Mouse (Mus musculus): ENCODE results near the gene Tgfbr3. TPM values are rescaled to one million over a fixed set of nuclear protein-coding genes. Genes with fewer than 3 reads are reported as not detected.

Gene Tgfbr3
- polyA plus RNA-seq, 1 experiment from 2014 or later: 1.3 TPM

GRCm38 (mm10) chr5:107217139-107217538, 72.3 kb downstream of the Tgfbr3 start:
- Histone ChIP-seq H3K4me3 (no peak overlapping the region), H3K27ac (no peak overlapping the region), H3K4me1 (peaks cover 7% of the 10 kb centered on the region), H3K36me3 (ENCODE audit: poor library complexity, severe bottlenecking) (no peaks in the 10 kb centered on the region), H3K9me3 (replicated peaks) (no peaks in the 10 kb centered on the region), H3K9ac (no peak overlapping the region), H3K27me3 (peaks cover 11% of the 10 kb centered on the region; the same call in 1 of the 2 replicates), H3K4me2 (no peak overlapping the region)
- WGBS: 43% methylated on average over 2 of the region's 2 CpGs
- no peak for ATAC-seq

GRCm38 (mm10) chr5:107213373-107214132, 75.9 kb downstream of the Tgfbr3 start:
- Histone ChIP-seq H3K4me2 (no peak overlapping the region), H3K4me1 (no peaks in the 10 kb centered on the region), H3K36me3 (ENCODE audit: poor library complexity, severe bottlenecking) (no peaks in the 10 kb centered on the region), H3K9ac (no peak overlapping the region), H3K27ac (no peak overlapping the region), H3K4me3 (no peak overlapping the region), H3K27me3 (peaks cover 3% of the 10 kb centered on the region; the same call in 1 of the 2 replicates), H3K9me3 (replicated peaks) (no peaks in the 10 kb centered on the region)
- no peak for ATAC-seq
- WGBS: 83% methylated on average over 9 of the region's 9 CpGs

GRCm38 (mm10) chr5:107211830-107212370, 77.5 kb downstream of the Tgfbr3 start:
- Histone ChIP-seq H3K4me1 (no peaks in the 10 kb centered on the region), H3K27ac (no peak overlapping the region), H3K36me3 (ENCODE audit: poor library complexity, severe bottlenecking) (no peaks in the 10 kb centered on the region), H3K9ac (no peak overlapping the region), H3K4me3 (no peak overlapping the region), H3K27me3 (no peaks in the 10 kb centered on the region), H3K4me2 (no peak overlapping the region), H3K9me3 (replicated peaks) (no peaks in the 10 kb centered on the region)
- 93% methylated on average over 10 of the region's 10 CpGs for WGBS
- no peak for ATAC-seq

- no peaks in the 10 kb centered on the region for H3K9me3 ChIP-seq (replicated peaks)
- ATAC-seq: no peak
- H3K4me1 ChIP-seq: no peaks in the 10 kb centered on the region
- WGBS: 51% methylated on average over 2 of the region's 2 CpGs
- H3K27me3 ChIP-seq: no peaks in the 10 kb centered on the region
- no peak overlapping the region for H3K4me3 ChIP-seq
- H3K27ac ChIP-seq: no peak overlapping the region
- no peak overlapping the region for H3K9ac ChIP-seq
- no peak overlapping the region for H3K4me2 ChIP-seq
- H3K36me3 ChIP-seq (ENCODE audit: poor library complexity, severe bottlenecking): no peaks in the 10 kb centered on the region
These were observed 79.4 kb downstream of the Tgfbr3 start for GRCm38 (mm10) chr5:107210040-107210439.

GRCm38 (mm10) chr5:107207911-107208310, 81.5 kb downstream of the Tgfbr3 start:
- no peaks in the 10 kb centered on the region for H3K27me3 ChIP-seq
- ATAC-seq: no peak

GRCm38 (mm10) chr5:107204306-107204705, 85.1 kb downstream of the Tgfbr3 start:
- no peak overlapping the region for H3K4me3 ChIP-seq
- no peak for ATAC-seq
- H3K27ac ChIP-seq: no peak overlapping the region
- H3K36me3 ChIP-seq (ENCODE audit: poor library complexity, severe bottlenecking): no peaks in the 10 kb centered on the region
- H3K4me2 ChIP-seq: no peak overlapping the region
- no peak overlapping the region for H3K9ac ChIP-seq
- H3K27me3 ChIP-seq: no peaks in the 10 kb centered on the region; the same call in 1 of the 2 replicates
- H3K9me3 ChIP-seq (replicated peaks): no peaks in the 10 kb centered on the region
- H3K4me1 ChIP-seq: no peaks in the 10 kb centered on the region

More at GRCm38 (mm10) chr5:107207911-107208310, 81.5 kb downstream of the Tgfbr3 start:
- no peak overlapping the region for H3K4me2 ChIP-seq
- H3K36me3 ChIP-seq (ENCODE audit: poor library complexity, severe bottlenecking): no peaks in the 10 kb centered on the region
- no peak overlapping the region for H3K9ac ChIP-seq
- no peak overlapping the region for H3K4me3 ChIP-seq
- H3K9me3 ChIP-seq (replicated peaks): no peaks in the 10 kb centered on the region
- H3K27ac ChIP-seq: no peak overlapping the region
- WGBS: 89% methylated on average over 5 of the region's 5 CpGs
- no peaks in the 10 kb centered on the region for H3K4me1 ChIP-seq

- Histone ChIP-seq H3K4me1 (no peaks in the 10 kb centered on the region), H3K9me3 (replicated peaks) (no peaks in the 10 kb centered on the region), H3K4me3 (no peak overlapping the region), H3K36me3 (ENCODE audit: poor library complexity, severe bottlenecking) (no peaks in the 10 kb centered on the region), H3K27me3 (no peaks in the 10 kb centered on the region; the same call in 1 of the 2 replicates), H3K4me2 (no peak overlapping the region), H3K9ac (no peak overlapping the region), H3K27ac (no peak overlapping the region)
- ATAC-seq: no peak
- WGBS: 39% methylated on average over 8 of the region's 8 CpGs
These were observed 86.4 kb downstream of the Tgfbr3 start for GRCm38 (mm10) chr5:107202801-107203559.

- Histone ChIP-seq H3K27ac (no peak overlapping the region), H3K36me3 (ENCODE audit: poor library complexity, severe bottlenecking) (no peaks in the 10 kb centered on the region), H3K9me3 (replicated peaks) (no peaks in the 10 kb centered on the region), H3K9ac (no peak overlapping the region), H3K4me2 (no peak overlapping the region), H3K27me3 (no peaks in the 10 kb centered on the region; the same call in 1 of the 2 replicates), H3K4me3 (no peak overlapping the region), H3K4me1 (no peaks in the 10 kb centered on the region)
- 59% methylated on average over 9 of the region's 9 CpGs for WGBS
- no peak for ATAC-seq
These were observed 87.8 kb downstream of the Tgfbr3 start for GRCm38 (mm10) chr5:107201509-107202182.

- no peak for ATAC-seq
- no peak overlapping the region for H3K9ac ChIP-seq
- H3K36me3 ChIP-seq (ENCODE audit: poor library complexity, severe bottlenecking): no peaks in the 10 kb centered on the region
- H3K27ac ChIP-seq: no peak overlapping the region
- H3K4me3 ChIP-seq: no peak overlapping the region
- no peaks in the 10 kb centered on the region for H3K4me1 ChIP-seq
- H3K4me2 ChIP-seq: no peak overlapping the region
- no peaks in the 10 kb centered on the region; the same call in 1 of the 2 replicates for H3K27me3 ChIP-seq
- WGBS: 80% methylated on average over 12 of the region's 12 CpGs
- no peaks in the 10 kb centered on the region for H3K9me3 ChIP-seq (replicated peaks)
These were observed 88.5 kb downstream of the Tgfbr3 start for GRCm38 (mm10) chr5:107200853-107201341.

GRCm38 (mm10) chr5:107200221-107200635, 89.2 kb downstream of the Tgfbr3 start:
- WGBS: 92% methylated on average over 10 of the region's 10 CpGs
- no peak overlapping the region for H3K4me2 ChIP-seq
- no peaks in the 10 kb centered on the region for H3K4me1 ChIP-seq
- H3K4me3 ChIP-seq: no peak overlapping the region
- H3K27me3 ChIP-seq: no peaks in the 10 kb centered on the region; the same call in 1 of the 2 replicates
- H3K9me3 ChIP-seq (replicated peaks): no peaks in the 10 kb centered on the region
- H3K36me3 ChIP-seq (ENCODE audit: poor library complexity, severe bottlenecking): no peaks in the 10 kb centered on the region
- H3K9ac ChIP-seq: no peak overlapping the region
- no peak for ATAC-seq
- no peak overlapping the region for H3K27ac ChIP-seq

GRCm38 (mm10) chr5:107195751-107196395, 93.6 kb downstream of the Tgfbr3 start:
- 58% methylated on average over 12 of the region's 12 CpGs for WGBS
- Histone ChIP-seq H3K4me3 (no peak overlapping the region), H3K4me1 (no peaks in the 10 kb centered on the region)

More at GRCm38 (mm10) chr5:107195751-107196395, 93.6 kb downstream of the Tgfbr3 start:
- H3K9me3 ChIP-seq (replicated peaks): no peaks in the 10 kb centered on the region
- H3K4me2 ChIP-seq: no peak overlapping the region
- ATAC-seq: no peak
- H3K27me3 ChIP-seq: no peaks in the 10 kb centered on the region; the same call in 1 of the 2 replicates
- no peak overlapping the region for H3K9ac ChIP-seq
- H3K36me3 ChIP-seq (ENCODE audit: poor library complexity, severe bottlenecking): no peaks in the 10 kb centered on the region
- H3K27ac ChIP-seq: no peak overlapping the region

Measured in forebrain, embryonic 13.5 days (tissue).